Mouse (Mus musculus) erythroblast, embryonic 14.5 days (primary cell): ENCODE measurements around the gene Pde4b. TPM values are rescaled to one million over a fixed set of nuclear protein-coding genes. Genes with fewer than 3 reads are reported as not detected.

Experiments used
- H3K27me3 ChIP-seq: 2 replicates; pipeline ENCODE4 v1.6.1; 2012; ENCODE audit warnings: inconsistent platforms; ENCODE audit not compliant: control insufficient read depth
- H3K36me3 ChIP-seq: 2 replicates; pipeline ENCODE4 v1.6.1; 2012; ENCODE audit warnings: mild to moderate bottlenecking, inconsistent platforms; ENCODE audit not compliant: control insufficient read depth
- H3K4me1 ChIP-seq: 2 replicates; pipeline ENCODE4 v1.6.1; 2012; ENCODE audit warnings: inconsistent platforms; ENCODE audit not compliant: control insufficient read depth
- H3K4me3 ChIP-seq: replicated peaks from 2 replicates; pipeline ENCODE3; 2012; ENCODE audit warnings: moderate library complexity, mild to moderate bottlenecking, inconsistent platforms
- H3K9me3 ChIP-seq: 2 replicates; pipeline ENCODE4 v1.6.1; 2012; ENCODE audit warnings: low read length, inconsistent platforms, mixed read lengths; ENCODE audit not compliant: control insufficient read depth
- GATA1 ChIP-seq: IDR thresholded peaks from 2 replicates; pipeline ENCODE4 v1.6.1; 2012; ENCODE audit warnings: low read length, inconsistent platforms, mixed read lengths
- TAL1 ChIP-seq: IDR thresholded peaks from 3 replicates; pipeline ENCODE4 v1.6.1; 2012; ENCODE audit warnings: low read length, inconsistent platforms, mixed read lengths
- polyA plus RNA-seq: library from polyadenylated mRNA; stranded (reverse); fragments of >175 nt; gene quantifications from 2 replicates; pipeline ENCODE4 v1.2.3, GENCODE M21; 2012

Gene Pde4b
- polyA plus RNA-seq, 1 experiment: 0.08 TPM

GRCm38 (mm10) chr4:102512940-102513339 lies 425.6 kb downstream of the Pde4b start:
- H3K27me3 ChIP-seq: no peaks in the 10 kb centered on the region
- H3K4me3 ChIP-seq: no peak overlapping the region
- H3K36me3 ChIP-seq: no peaks in the 10 kb centered on the region
- H3K9me3 ChIP-seq: no peaks in the 10 kb centered on the region
- no peaks in the 10 kb centered on the region; the same call in 1 of the 2 replicates for H3K4me1 ChIP-seq
- no peak for TF ChIP-seq TAL1
- TF ChIP-seq GATA1: no peak

- TF ChIP-seq GATA1: no peak
- Histone ChIP-seq H3K4me3 (no peak overlapping the region), H3K4me1 (no peaks in the 10 kb centered on the region; the same call in 1 of the 2 replicates), H3K36me3 (no peaks in the 10 kb centered on the region), H3K27me3 (no peaks in the 10 kb centered on the region), H3K9me3 (no peaks in the 10 kb centered on the region)
Observed at GRCm38 (mm10) chr4:102513514-102513913, 426.2 kb downstream of the Pde4b start.

DNA sequence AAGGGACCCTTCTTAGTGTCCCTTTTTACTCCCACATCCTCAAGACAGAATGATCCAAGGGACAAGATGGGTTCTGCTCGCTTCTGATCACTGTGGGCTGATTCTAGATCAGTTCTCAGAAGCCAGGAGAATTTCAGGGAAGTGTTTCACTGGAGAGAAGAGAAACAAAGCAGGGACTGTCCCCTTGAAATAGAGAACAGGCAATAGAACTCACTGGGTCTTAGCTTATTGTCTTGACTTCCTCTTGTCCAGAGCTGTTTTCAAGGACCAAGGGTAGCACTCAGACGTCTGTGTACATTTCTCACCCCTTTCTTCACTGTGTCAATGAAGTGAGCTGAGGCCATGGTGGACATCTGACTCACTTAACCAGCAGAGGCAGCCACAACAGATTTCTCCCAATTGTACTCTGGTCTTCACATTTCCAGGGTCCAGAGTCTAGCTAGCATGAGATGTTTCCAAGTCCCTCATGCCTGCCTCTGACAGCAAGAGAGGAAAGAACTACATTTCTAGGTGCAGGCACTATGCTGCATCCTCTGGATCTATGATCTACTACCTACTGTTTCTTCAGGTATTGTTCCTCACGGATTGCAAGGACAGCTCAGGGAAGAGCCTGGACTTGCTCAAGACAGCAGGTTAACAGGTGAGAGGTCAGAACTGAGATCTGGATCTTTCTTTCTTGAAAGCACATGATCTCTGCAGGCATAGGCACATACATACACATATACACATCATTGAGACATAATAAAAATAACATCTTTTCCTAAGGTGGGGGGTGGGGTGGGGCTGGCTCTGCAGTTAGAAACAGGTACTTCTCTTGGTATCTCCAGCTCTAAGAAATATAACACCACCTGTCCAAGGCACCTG lies 427.9 kb downstream of the Pde4b start:
- no peaks in the 10 kb centered on the region for H3K27me3 ChIP-seq
- TF ChIP-seq TAL1: no peak
- no peak for TF ChIP-seq GATA1
- H3K4me3 ChIP-seq: no peak overlapping the region
- H3K36me3 ChIP-seq: no peaks in the 10 kb centered on the region
- no peaks in the 10 kb centered on the region for H3K9me3 ChIP-seq
- no peaks in the 10 kb centered on the region; the same call in 1 of the 2 replicates for H3K4me1 ChIP-seq

- Histone ChIP-seq H3K4me3 (no peak overlapping the region), H3K27me3 (no peaks in the 10 kb centered on the region), H3K9me3 (no peaks in the 10 kb centered on the region), H3K4me1 (no peaks in the 10 kb centered on the region; the same call in 1 of the 2 replicates), H3K36me3 (no peaks in the 10 kb centered on the region)
- TF ChIP-seq TAL1 (no peak), GATA1 (no peak)
Observed at GRCm38 (mm10) chr4:102516395-102516794, 429.1 kb downstream of the Pde4b start.

DNA sequence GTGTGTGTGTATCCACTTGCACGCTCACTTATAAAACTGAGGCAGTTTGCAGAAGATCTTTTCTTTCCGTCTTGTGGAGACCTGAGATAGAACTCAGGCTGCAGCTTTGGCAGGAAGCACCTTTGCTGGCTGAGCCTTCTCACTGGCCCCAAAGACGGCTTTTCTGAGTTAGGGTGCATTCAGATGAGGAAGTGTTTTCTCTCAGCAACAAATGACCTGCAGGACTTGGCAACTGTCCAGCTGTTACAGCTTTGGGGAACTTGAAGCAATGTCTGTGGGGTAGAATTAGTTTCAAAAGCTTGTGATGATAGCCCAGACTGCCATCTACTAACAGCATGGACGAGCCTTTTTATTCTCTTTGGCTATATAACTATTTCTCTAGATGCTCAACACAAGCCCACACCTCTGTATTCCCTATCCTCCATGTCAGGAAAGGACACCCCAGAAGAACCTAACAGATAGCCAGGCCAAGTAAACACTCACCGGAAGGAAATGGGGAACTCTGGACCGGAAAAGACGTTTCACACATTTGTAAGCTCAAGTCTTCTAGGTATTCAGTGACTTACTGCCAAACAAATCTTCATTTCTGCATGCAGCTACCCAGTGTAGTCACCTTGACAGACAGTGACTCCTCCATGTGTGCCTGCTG lies 429.8 kb downstream of the Pde4b start:
- Histone ChIP-seq H3K27me3 (no peaks in the 10 kb centered on the region), H3K4me3 (no peak overlapping the region), H3K9me3 (no peaks in the 10 kb centered on the region), H3K4me1 (no peaks in the 10 kb centered on the region), H3K36me3 (no peaks in the 10 kb centered on the region)
- TF ChIP-seq GATA1 (no peak), TAL1 (no peak)

- no peaks in the 10 kb centered on the region for H3K9me3 ChIP-seq
- H3K4me3 ChIP-seq: no peak overlapping the region
- no peaks in the 10 kb centered on the region for H3K27me3 ChIP-seq
- no peaks in the 10 kb centered on the region for H3K36me3 ChIP-seq
- TF ChIP-seq TAL1 (no peak), GATA1 (no peak)
- no peaks in the 10 kb centered on the region for H3K4me1 ChIP-seq
Observed at GRCm38 (mm10) chr4:102517653-102518052, 430.3 kb downstream of the Pde4b start.

- TF ChIP-seq GATA1: no peak
- no peak for TF ChIP-seq TAL1
- Histone ChIP-seq H3K27me3 (no peaks in the 10 kb centered on the region), H3K4me1 (no peaks in the 10 kb centered on the region), H3K36me3 (no peaks in the 10 kb centered on the region), H3K4me3 (no peak overlapping the region), H3K9me3 (no peaks in the 10 kb centered on the region)
Observed at GRCm38 (mm10) chr4:102518341-102518740, 431.0 kb downstream of the Pde4b start.

- no peak overlapping the region for H3K4me3 ChIP-seq
- H3K9me3 ChIP-seq: no peaks in the 10 kb centered on the region
- no peaks in the 10 kb centered on the region for H3K4me1 ChIP-seq
- TF ChIP-seq TAL1 (no peak), GATA1 (no peak)
- H3K36me3 ChIP-seq: no peaks in the 10 kb centered on the region
- no peaks in the 10 kb centered on the region for H3K27me3 ChIP-seq
Observed at GRCm38 (mm10) chr4:102520669-102521261, 433.4 kb downstream of the Pde4b start.

DNA sequence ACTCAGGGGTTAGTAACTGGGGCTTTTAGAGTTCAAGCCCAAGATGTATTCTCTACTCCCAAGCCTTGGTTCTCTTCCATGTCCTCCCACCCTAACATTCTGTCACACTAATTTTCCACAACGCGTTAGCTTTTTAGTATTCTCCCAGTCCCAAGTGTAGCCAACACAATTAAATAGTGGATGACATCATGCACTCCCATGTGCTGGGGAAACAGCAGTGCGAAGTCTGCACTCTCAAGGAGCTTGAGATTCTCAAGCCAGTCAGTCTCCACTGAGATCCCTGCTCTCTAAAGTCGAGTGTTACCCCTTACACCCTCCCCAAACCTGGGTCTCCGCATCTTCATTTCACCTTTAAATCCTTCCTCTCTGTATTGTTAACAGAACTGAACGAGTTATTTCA lies 434.1 kb downstream of the Pde4b start:
- Histone ChIP-seq H3K36me3 (no peaks in the 10 kb centered on the region), H3K4me1 (no peaks in the 10 kb centered on the region), H3K27me3 (no peaks in the 10 kb centered on the region), H3K4me3 (no peak overlapping the region), H3K9me3 (no peaks in the 10 kb centered on the region)
- no peak for TF ChIP-seq GATA1
- no peak for TF ChIP-seq TAL1
